Mouse (Mus musculus): ENCODE measurements around the gene Tsen2. TPM values are rescaled to one million over a fixed set of nuclear protein-coding genes. Genes with fewer than 3 reads are reported as not detected.

Gene Tsen2
- polyA plus RNA-seq, 1 experiment from 2014 or later: 29.1 TPM

GRCm38 (mm10) chr6:115583430-115584125 is 39.1 kb downstream of the Tsen2 start:
- Histone ChIP-seq H3K4me1 (no peaks in the 10 kb centered on the region), H3K27ac (no peak overlapping the region), H3K4me3 (no peak overlapping the region), H3K4me2 (no peak overlapping the region), H3K36me3 (0 out of 2 replicates have a peak, but pooled peaks cover 3% of the 10 kb centered on the region), H3K27me3 (no peaks in the 10 kb centered on the region), H3K9me3 (no peaks in the 10 kb centered on the region), H3K9ac (no peak overlapping the region)
- ATAC-seq (ENCODE audit: borderline replicate concordance, extremely low read depth, low FRiP score, low TSS enrichment): no peak
- WGBS: 69% methylated on average over 6 of the region's 6 CpGs

DNA sequence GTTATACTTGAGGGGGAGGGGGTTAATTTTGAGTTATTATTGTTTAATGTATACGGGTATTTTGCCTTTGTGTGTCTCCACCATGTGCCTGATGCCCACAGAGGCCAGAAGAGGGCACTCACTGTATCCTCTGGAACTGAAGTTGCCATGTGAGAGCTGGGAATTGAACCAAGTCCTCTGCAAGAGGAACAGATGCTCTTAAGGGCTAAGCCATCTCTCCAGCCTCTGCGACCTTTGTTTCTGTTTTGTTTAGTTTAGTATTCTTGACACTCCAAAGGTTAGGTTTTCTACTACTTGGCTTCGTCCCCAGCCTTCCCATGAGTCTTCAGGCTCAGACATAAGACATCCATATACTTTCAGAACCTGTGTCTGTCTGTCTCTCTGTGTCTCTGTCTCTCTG is 39.7 kb downstream of the Tsen2 start:
- H3K9ac ChIP-seq: no peak overlapping the region
- ATAC-seq (ENCODE audit: borderline replicate concordance, extremely low read depth, low FRiP score, low TSS enrichment): no peak
- no peaks in the 10 kb centered on the region for H3K9me3 ChIP-seq
- H3K27me3 ChIP-seq: no peaks in the 10 kb centered on the region
- no peaks in the 10 kb centered on the region for H3K36me3 ChIP-seq
- H3K27ac ChIP-seq: no peak overlapping the region
- H3K4me1 ChIP-seq: no peaks in the 10 kb centered on the region
- 60% methylated on average over 3 of the region's 3 CpGs for WGBS
- H3K4me2 ChIP-seq: no peak overlapping the region
- H3K4me3 ChIP-seq: no peak overlapping the region

- no peaks in the 10 kb centered on the region for H3K36me3 ChIP-seq
- no peaks in the 10 kb centered on the region for H3K4me1 ChIP-seq
- no peak overlapping the region for H3K4me2 ChIP-seq
- no peaks in the 10 kb centered on the region for H3K9me3 ChIP-seq
- H3K4me3 ChIP-seq: no peak overlapping the region
- H3K27me3 ChIP-seq: no peaks in the 10 kb centered on the region
- H3K27ac ChIP-seq: no peak overlapping the region
- 82% methylated on average over 10 of the region's 10 CpGs for WGBS
- no peak overlapping the region for H3K9ac ChIP-seq
- ATAC-seq (ENCODE audit: borderline replicate concordance, extremely low read depth, low FRiP score, low TSS enrichment): no peak
Observed at GRCm38 (mm10) chr6:115586321-115586720, 41.9 kb downstream of the Tsen2 start.

DNA sequence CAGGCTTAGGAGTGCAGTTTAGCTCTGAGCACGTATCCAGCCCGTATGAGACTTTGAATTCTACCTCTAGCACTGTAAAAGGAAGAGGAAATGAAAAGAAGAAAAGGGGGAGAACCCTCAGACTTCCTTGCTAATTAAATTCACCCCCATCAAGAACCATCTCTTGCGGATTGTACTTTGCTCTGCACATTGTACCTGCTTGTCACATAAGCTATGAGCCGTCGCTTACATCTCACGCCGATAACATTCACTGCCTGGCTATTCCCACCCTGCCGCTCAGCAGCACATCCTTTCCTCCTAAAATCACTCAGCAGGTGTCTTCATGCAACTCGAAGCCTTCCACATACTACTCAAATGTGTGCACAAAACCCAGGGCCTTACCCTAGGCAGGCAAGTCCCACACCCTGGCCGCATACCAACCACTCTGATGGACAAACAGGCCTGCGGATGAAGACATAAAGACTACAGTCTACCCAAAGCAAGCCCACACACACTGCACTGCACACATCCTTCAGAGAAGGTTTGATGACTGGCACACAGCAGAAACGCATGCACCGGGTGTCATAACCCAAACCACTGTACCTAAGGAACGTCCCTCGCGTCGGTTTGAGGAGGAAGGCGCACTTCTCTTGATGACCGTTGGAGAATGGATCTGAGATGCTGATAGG is 47.4 kb downstream of the Tsen2 start:
- H3K4me1 ChIP-seq: no peaks in the 10 kb centered on the region
- no peaks in the 10 kb centered on the region for H3K27me3 ChIP-seq
- no peaks in the 10 kb centered on the region for H3K36me3 ChIP-seq
- 79% methylated on average over 19 of the region's 19 CpGs for WGBS
- no peak overlapping the region for H3K4me3 ChIP-seq
- no peak overlapping the region for H3K4me2 ChIP-seq
- no peak overlapping the region for H3K27ac ChIP-seq
- ATAC-seq (ENCODE audit: borderline replicate concordance, extremely low read depth, low FRiP score, low TSS enrichment): no peak; the same call in 1 of the 2 replicates
- H3K9me3 ChIP-seq: no peaks in the 10 kb centered on the region
- H3K9ac ChIP-seq: no peak overlapping the region

DNA sequence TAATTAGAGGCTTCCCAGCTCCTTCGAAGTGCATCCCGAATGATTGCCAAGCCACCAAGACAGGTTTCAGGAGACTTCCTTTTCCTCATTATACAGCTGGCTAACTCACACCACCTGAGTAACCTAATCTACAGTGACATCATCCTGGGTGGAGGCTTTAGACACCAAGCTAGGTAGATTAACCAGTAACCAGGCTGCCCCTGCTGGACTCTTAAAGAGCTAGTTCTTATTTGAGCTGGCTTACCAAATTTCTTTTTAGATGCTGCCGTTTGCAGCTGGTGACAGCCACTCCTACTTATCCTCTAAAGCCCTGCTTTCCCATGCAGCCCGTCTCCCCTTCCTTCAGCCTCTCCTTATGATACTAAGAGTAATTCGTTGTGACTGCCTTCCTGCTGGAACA is 48.0 kb downstream of the Tsen2 start, which contains the start of gene Mkrn2os:
Gene Mkrn2os, minus strand, starts transcription at position 119 of the 400 bp plus-strand sequence.
- Histone ChIP-seq H3K4me2 (no peak within 1 kb of the TSS), H3K4me1 (no peaks in the 10 kb centered on the region), H3K27me3 (no peaks in the 10 kb centered on the region), H3K27ac (no peak within 1 kb of the TSS), H3K9me3 (no peaks in the 10 kb centered on the region), H3K9ac (no peak within 1 kb of the TSS), H3K36me3 (no peaks in the 10 kb centered on the region), H3K4me3 (no peak within 1 kb of the TSS)
- WGBS: 45% methylated on average over 5 of the region's 5 CpGs
- ATAC-seq (ENCODE audit: borderline replicate concordance, extremely low read depth, low FRiP score, low TSS enrichment): no peak

DNA sequence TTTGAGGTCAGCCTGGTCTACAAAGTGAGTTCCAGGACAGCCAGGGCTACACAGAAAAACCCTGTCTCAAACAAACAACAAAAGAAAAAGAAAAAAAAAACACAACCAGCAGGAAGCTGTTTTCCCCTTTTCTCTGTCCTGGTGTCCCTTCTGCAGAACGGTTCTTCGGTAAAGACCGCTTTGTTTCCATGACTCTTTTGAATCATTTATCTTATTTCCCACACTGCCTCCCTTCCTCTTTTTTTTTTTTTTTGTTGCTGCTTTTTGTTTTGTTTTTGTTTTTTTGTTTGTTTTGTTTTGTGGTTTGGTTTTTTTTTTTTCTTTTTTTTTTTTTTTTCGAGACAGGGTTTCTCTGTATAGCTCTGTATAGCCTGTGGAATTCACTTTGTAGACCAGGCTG is 48.8 kb downstream of the Tsen2 start:
- H3K9ac ChIP-seq: no peak overlapping the region
- H3K36me3 ChIP-seq: no peaks in the 10 kb centered on the region
- H3K9me3 ChIP-seq: no peaks in the 10 kb centered on the region
- H3K4me2 ChIP-seq: no peak overlapping the region
- 77% methylated on average over 4 of the region's 4 CpGs for WGBS
- H3K27ac ChIP-seq: no peak overlapping the region
- no peaks in the 10 kb centered on the region for H3K4me1 ChIP-seq
- no peak for ATAC-seq (ENCODE audit: borderline replicate concordance, extremely low read depth, low FRiP score, low TSS enrichment)
- H3K4me3 ChIP-seq: no peak overlapping the region
- H3K27me3 ChIP-seq: no peaks in the 10 kb centered on the region

- Histone ChIP-seq H3K36me3 (no peaks in the 10 kb centered on the region), H3K27ac (no peak overlapping the region), H3K4me3 (no peak overlapping the region), H3K4me1 (no peaks in the 10 kb centered on the region), H3K9ac (no peak overlapping the region), H3K9me3 (no peaks in the 10 kb centered on the region), H3K4me2 (no peak overlapping the region), H3K27me3 (no peaks in the 10 kb centered on the region)
- ATAC-seq (ENCODE audit: borderline replicate concordance, extremely low read depth, low FRiP score, low TSS enrichment): no peak
- 75% methylated on average over 3 of the region's 3 CpGs for WGBS
Observed at GRCm38 (mm10) chr6:115594463-115594862, 50.0 kb downstream of the Tsen2 start.

GRCm38 (mm10) chr6:115595667-115596066 is 51.2 kb downstream of the Tsen2 start:
- no peak for ATAC-seq (ENCODE audit: borderline replicate concordance, extremely low read depth, low FRiP score, low TSS enrichment)
- Histone ChIP-seq H3K27me3 (no peaks in the 10 kb centered on the region), H3K9me3 (no peaks in the 10 kb centered on the region), H3K4me2 (no peak overlapping the region), H3K27ac (no peak overlapping the region), H3K4me3 (no peak overlapping the region), H3K4me1 (no peaks in the 10 kb centered on the region), H3K36me3 (no peaks in the 10 kb centered on the region), H3K9ac (no peak overlapping the region)
- 62% methylated on average over 3 of the region's 3 CpGs for WGBS

DNA sequence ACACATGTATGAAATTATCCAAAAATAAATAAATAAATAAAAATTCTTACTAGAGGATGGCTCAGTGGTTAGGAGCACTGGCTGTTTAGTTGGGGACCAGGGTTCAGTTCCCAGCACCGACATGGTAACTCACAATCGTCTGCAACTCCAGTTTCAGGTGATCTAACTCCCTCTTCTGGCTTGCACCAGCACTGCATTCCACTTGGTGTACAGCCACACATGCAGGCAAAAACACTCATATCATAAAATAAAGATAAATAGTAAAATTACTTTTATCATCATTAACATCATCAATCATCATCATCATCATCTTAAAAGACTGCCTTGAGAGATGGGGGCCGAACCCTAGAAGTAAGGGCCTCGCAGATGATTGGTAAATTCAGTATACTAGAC is 56.9 kb downstream of the Tsen2 start:
- no peak overlapping the region for H3K9ac ChIP-seq
- ATAC-seq (ENCODE audit: borderline replicate concordance, extremely low read depth, low FRiP score, low TSS enrichment): 0 out of 2 replicates have a peak, but pooled peaks have one; percentile 20
- no peak overlapping the region for H3K27ac ChIP-seq
- H3K4me2 ChIP-seq: peak overlapping the region; percentile 49
- H3K4me1 ChIP-seq: peaks cover 12% of the 10 kb centered on the region
- peak overlapping the region; percentile 87 for H3K4me3 ChIP-seq
- H3K9me3 ChIP-seq: no peaks in the 10 kb centered on the region
- H3K27me3 ChIP-seq: no peaks in the 10 kb centered on the region
- 58% methylated on average over 4 of the region's 4 CpGs for WGBS
- H3K36me3 ChIP-seq: no peaks in the 10 kb centered on the region

DNA sequence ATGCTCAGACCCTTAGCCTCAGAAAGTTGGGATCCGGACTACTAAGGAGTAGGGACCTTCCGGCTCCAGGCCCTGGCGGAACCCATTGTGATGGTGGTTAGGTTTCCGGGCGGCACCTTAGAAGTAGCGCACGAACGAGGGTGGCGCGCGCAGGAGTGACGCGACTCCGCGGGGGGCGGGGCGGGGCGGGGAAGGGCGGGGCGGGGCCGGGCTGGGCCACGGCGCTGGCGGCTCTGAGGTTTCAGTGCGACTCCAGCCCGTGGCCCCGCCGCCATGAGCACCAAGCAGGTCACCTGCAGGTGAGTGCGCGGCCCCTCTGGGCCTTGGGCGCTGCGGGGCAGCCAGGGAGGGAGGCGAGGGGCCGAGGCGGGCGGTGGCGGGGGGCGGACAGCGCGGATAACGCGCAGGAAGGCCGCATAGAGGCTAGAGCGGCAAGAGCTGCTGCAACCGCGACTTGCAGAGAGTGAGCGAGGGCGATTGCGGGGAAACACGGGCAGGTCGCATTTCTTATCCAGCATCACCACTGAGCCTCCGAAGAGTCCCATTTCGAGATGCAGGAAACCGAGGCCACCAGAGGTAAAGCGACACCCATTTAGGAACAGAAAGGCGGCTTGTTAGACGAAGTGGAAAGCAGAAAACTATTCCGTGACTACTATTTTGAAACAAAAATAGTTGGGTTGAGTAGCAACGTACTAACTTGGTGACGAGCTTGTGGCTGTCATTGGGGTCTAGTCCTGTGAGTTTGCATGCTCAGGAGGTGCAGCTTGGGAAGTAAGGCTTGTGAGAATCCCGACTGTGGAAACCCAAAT is 57.5 kb downstream of the Tsen2 start, which contains the start of gene Mkrn2:
Gene Mkrn2, plus strand, starts transcription at position 188 of the 809 bp plus-strand sequence.
- Histone ChIP-seq H3K4me1 (peaks cover 12% of the 10 kb centered on the region), H3K27me3 (no peaks in the 10 kb centered on the region), H3K4me3 (peak within 1 kb of the TSS; percentile 87), H3K27ac (peak within 1 kb of the TSS; percentile 69; the same call in 1 of the 2 replicates), H3K9me3 (no peaks in the 10 kb centered on the region), H3K36me3 (no peaks in the 10 kb centered on the region), H3K9ac (peak within 1 kb of the TSS; percentile 89), H3K4me2 (peak within 1 kb of the TSS; percentile 73)
- ATAC-seq (ENCODE audit: borderline replicate concordance, extremely low read depth, low FRiP score, low TSS enrichment): peak; percentile 90
- under 1% methylated on average over 58 of the region's 61 CpGs for WGBS

- no peak for ATAC-seq (ENCODE audit: borderline replicate concordance, extremely low read depth, low FRiP score, low TSS enrichment)
- Histone ChIP-seq H3K36me3 (peaks cover 20% of the 10 kb centered on the region; the same call in 1 of the 2 replicates), H3K9me3 (no peaks in the 10 kb centered on the region), H3K4me1 (peaks cover 12% of the 10 kb centered on the region), H3K27ac (no peak overlapping the region), H3K27me3 (no peaks in the 10 kb centered on the region), H3K4me3 (no peak overlapping the region), H3K4me2 (no peak overlapping the region), H3K9ac (no peak overlapping the region)
- WGBS: 62% methylated on average over 1 of the region's 1 CpGs
Observed at GRCm38 (mm10) chr6:115606461-115606860, 62.0 kb downstream of the Tsen2 start.

All from lung, embryonic 15.5 days (tissue).